Mouse (Mus musculus) stomach, embryonic 16.5 days (tissue): Measurements from ENCODE around the gene Itm2a. TPM values are rescaled to one million over a fixed set of nuclear protein-coding genes. Genes with fewer than 3 reads are reported as not detected.

ENCODE experiments used
- polyA plus RNA-seq: library from polyadenylated mRNA; unstranded; fragments of >200 nt; fragmentation: Nextera tagmentation; extraction: Ambion mirVana; gene quantifications from 2 replicates; pipeline ENCODE4 v1.2.1, GENCODE M21; 2015

Gene Itm2a
- polyA plus RNA-seq, 1 experiment from 2014 or later, result 1,411 TPM

Other genes with a start within 250 kb of the Itm2a start
- gene Gpr174, start 147.5 kb downstream of the Itm2a start, polyA plus RNA-seq, result 0.34 and 0.43 TPM in 2 replicates